Mouse (Mus musculus) testis, adult 2 months (tissue): Measurements from ENCODE around the gene Cpe.

ENCODE experiments used
- CTCF ChIP-seq: fragments of 200-500 bp; IDR thresholded peaks from 2 replicates; pipeline ENCODE4 v1.5.1; 2012; ENCODE audit warnings: low read depth, mild to moderate bottlenecking, inconsistent platforms, low read length, moderate library complexity; ENCODE audit not compliant: control insufficient read depth, insufficient read depth, insufficient replicate concordance
- POLR2A ChIP-seq: fragments of 200-500 bp; IDR thresholded peaks from 2 replicates; pipeline ENCODE4 v1.6.1; 2012; ENCODE audit warnings: low read depth, mild to moderate bottlenecking, inconsistent platforms, low read length, moderate library complexity; ENCODE audit not compliant: control insufficient read depth

- TF ChIP-seq CTCF (no peak), POLR2A (no peak)
These were observed 50.1 kb downstream of the Cpe start for GRCm38 (mm10) chr8:64642799-64643198.
